Mouse (Mus musculus) Patski (cell line): ENCODE data around the gene Uncx. TPM values are rescaled to one million over a fixed set of nuclear protein-coding genes. Genes with fewer than 3 reads are reported as not detected.

ENCODE experiments used
- ATAC-seq: fragments of 100-300 bp; one replicate; pipeline ENCODE4 v1.8.0; 2021
- CTCF ChIA-PET: fragments of 350-600 bp; sonication (Branson Sonifier 250); formaldehyde crosslinking; loops from one replicate; lab custom pipeline; 2022; ENCODE audit warnings: inconsistent platforms; lab: Charles Lee
- POLR2A ChIA-PET: fragments of 350-600 bp; sonication (Branson Sonifier 250); formaldehyde crosslinking; loops from one replicate; lab custom pipeline; 2022; ENCODE audit warnings: antibody characterized with exemption, inconsistent platforms; lab: Charles Lee
- DNase-seq: peaks from one replicate; pipeline ENCODE4 v3.0.0-alpha.2; 2011; ENCODE audit warnings: low read depth, low spot score
- H3K27me3 ChIP-seq: fragments of 371-371 bp; one replicate; pipeline ENCODE4 v1.5.1; 2021
- CTCF ChIP-seq: fragments of 100-300 bp; IDR thresholded peaks from one replicate; pipeline ENCODE4 v1.5.1; 2021
- in situ Hi-C: fragments of 300-500 bp; cut with MboI; formaldehyde crosslinking; loops from 3 replicates; pipeline ENCODE4 v1.11.1; 2018; ENCODE audit warnings: low pct_unique_long_range_greater_than_20kb, mixed read lengths
- polyA plus RNA-seq: library from polyadenylated mRNA; unstranded; gene quantifications from one replicate; pipeline ENCODE4 v1.2.3, GENCODE M21; 2021

The Uncx gene
- polyA plus RNA-seq, 1 experiment from 2014 or later = not detected

- peaks cover 79% of the 10 kb centered on the region for H3K27me3 ChIP-seq
- TF ChIP-seq CTCF = no peak
- DNase-seq (no peak), ATAC-seq (no peak)
- CTCF ChIA-PET = no interaction called here
- in situ Hi-C loops = no loop called here
- POLR2A ChIA-PET = no interaction called here
These were observed 1.3 kb upstream of the Uncx start for GRCm38 (mm10) chr5:139542043-139542365.

DNA sequence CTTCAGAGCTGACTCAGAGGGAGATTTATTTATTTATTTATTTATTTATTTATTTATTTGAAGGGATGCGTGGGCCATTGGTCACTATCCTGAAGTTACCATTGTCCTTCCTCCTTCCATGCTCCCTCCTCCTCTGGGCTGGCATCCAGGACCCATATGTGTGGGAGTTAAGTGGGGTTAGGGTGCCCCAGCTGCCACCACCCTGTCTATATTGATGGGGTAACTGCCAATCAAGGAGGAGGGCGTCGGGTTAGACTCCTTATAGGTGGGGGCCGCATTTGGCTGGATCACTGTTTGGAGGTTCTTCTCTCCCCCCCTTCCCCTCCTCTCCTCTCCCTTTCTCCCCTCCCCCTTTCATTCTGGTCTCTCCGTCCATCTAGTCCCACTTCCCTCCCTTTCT is 738 bp upstream of the Uncx start:
- CTCF ChIA-PET = no interaction called here

DNA sequence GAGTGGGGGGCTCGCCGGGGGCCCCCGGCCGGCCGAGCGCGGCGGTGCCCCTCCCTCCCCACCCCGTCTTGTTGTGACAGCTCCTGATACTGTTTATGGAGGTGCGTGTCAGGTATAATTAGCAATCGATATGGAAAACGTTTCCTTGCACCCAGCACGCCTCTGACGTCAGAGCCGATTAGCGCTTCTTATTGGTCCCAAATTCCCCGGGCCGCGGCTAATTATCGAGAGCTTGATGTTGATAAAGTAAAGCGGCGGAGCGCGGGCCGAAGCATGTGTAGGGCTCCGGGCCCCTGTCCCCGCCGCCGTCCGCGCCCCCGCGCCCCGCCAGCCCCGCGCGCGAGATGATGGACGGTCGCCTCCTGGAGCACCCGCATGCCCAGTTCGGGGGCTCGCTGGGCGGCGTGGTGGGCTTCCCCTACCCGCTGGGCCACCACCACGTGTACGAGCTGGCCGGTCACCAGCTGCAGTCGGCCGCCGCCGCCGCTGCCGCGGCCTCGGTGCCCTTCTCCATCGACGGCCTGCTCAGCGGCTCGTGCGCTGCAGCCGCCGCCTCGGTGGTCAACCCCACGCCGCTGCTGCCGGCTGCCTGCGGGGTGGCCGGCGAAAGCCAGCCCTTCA is 466 bp downstream of the Uncx start:
- H3K27me3 ChIP-seq = peaks cover 77% of the 10 kb centered on the region
- in situ Hi-C loops = no loop called here
- CTCF ChIA-PET = no interaction called here
- no peak for ATAC-seq
- no peak for DNase-seq
- POLR2A ChIA-PET = interaction anchor here (1.0 kb wide), 1 partner anchor 13 kb away, joined by 3 read pairs; no protein-coding TSS in a partner anchor
- no peak for TF ChIP-seq CTCF

More for the DNA sequence above, 738 bp upstream of the Uncx start:
- H3K27me3 ChIP-seq = peaks cover 76% of the 10 kb centered on the region
- POLR2A ChIA-PET = no interaction called here
- no peak for ATAC-seq
- in situ Hi-C loops = no loop called here
- no peak for DNase-seq
- no peak for TF ChIP-seq CTCF

DNA sequence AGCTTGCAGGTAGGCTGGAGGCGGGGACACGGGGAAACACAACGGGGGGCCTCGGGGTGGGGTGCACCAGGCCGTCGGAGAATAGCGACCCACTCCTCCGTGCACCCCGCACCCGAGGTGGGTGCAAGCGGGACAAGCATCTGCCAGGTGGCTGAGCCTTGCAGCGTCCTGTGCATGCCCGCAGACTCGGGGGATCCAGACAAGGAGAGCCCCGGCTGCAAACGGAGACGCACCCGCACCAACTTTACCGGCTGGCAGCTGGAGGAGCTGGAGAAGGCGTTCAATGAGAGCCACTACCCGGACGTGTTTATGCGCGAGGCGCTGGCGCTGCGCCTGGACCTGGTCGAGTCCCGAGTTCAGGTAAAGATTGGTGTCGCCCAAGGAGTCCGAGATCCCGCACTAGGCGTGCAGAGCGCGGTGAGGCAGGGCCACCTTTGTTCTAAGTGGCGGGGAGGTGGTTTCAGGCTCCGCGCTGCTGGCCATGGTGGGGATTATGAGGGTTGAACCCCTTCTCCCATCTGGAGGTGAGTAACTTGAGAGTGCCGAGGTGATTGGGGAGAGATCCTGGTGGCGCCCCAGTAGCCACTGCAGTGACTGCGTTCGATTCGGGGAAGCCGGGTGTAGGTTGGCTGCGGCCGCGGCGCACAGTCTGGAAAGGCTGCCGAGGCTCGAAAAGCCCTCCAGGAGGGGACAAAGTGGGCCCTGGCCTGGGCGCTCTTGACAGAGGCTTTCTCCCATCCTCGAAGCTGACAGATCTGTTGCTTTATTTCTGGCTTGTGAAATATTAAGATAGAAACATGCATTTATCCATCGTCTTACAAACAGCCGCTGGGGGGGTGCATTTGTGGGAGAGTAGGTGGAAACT is 1.2 kb downstream of the Uncx start:
- ChIA-PET CTCF (no interaction called here), POLR2A (interaction anchor here (1.0 kb wide), 1 partner anchor 12 kb away, joined by 3 read pairs; no protein-coding TSS in a partner anchor)
- H3K27me3 ChIP-seq = peaks cover 77% of the 10 kb centered on the region
- in situ Hi-C loops = no loop called here
- DNase-seq (no peak), ATAC-seq (no peak)
- TF ChIP-seq CTCF = no peak

DNA sequence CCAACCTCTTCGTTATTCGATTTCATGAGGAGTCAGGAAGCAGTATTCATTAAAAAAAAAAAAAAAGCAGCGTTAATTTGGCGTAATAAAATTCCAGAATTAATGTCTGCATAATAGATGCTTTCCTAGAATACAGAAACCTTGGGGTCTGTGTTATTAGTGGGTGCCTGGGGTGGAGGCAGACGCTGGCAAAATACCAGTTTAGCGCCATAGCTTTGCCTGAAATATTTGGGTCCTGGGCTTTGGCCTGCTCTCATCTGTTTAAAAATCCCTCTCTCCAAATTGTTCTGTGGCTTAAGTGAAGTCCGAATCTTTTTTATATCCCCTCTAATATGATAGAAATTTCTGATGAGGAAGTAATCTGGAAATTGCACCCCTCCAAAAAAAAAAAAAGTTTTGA is 1.9 kb downstream of the Uncx start:
- CTCF ChIA-PET = no interaction called here
- H3K27me3 ChIP-seq = peaks cover 75% of the 10 kb centered on the region
- POLR2A ChIA-PET = interaction anchor here (0.6 kb wide), 1 partner anchor 11 kb away, joined by 4 read pairs; no protein-coding TSS in a partner anchor
- DNase-seq (no peak), ATAC-seq (no peak)
- TF ChIP-seq CTCF = no peak
- in situ Hi-C loops = no loop called here

DNA sequence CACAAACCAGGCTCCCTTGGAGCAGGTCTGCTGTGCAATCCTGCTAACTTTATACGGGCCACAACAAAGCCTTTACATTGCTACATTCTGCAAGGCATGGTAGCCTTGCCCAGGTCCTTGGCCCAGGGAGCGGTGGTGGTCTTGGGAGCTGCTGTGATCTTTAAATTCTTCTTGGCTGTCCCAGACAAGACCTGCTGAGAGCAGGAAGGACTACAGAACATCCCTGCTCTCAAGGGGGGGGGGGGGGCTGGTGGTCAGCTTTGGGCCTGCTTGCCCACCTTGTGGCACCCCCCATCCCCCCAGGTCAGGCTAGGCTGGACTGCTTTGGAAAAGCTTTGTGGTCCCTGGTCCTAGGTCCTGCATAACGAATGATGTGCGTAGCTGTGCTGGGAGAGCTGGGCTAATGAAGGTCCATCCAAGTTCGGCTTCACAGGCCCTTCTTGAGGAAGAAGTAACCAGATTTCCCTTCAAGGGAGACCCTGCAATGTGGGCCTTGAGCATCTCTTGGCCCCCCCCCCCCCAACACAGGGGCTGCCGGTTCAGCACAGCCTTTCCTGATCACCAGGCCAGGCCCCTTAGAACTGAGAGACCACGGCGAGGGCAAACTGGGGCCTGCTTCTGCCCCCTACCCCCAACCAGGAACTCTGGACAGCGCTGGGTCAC is 2.5 kb downstream of the Uncx start:
- ChIA-PET CTCF (no interaction called here), POLR2A (interaction anchor here (0.6 kb wide), 1 partner anchor 11 kb away, joined by 4 read pairs; no protein-coding TSS in a partner anchor)
- TF ChIP-seq CTCF = no peak
- DNase-seq (no peak), ATAC-seq (no peak)
- in situ Hi-C loops = no loop called here
- peaks cover 76% of the 10 kb centered on the region for H3K27me3 ChIP-seq

GRCm38 (mm10) chr5:139546336-139546770 is 3.1 kb downstream of the Uncx start:
- ChIA-PET POLR2A (no interaction called here), CTCF (no interaction called here)
- no peak for TF ChIP-seq CTCF
- H3K27me3 ChIP-seq = peaks cover 71% of the 10 kb centered on the region
- ATAC-seq (no peak), DNase-seq (no peak)
- in situ Hi-C loops = no loop called here

DNA sequence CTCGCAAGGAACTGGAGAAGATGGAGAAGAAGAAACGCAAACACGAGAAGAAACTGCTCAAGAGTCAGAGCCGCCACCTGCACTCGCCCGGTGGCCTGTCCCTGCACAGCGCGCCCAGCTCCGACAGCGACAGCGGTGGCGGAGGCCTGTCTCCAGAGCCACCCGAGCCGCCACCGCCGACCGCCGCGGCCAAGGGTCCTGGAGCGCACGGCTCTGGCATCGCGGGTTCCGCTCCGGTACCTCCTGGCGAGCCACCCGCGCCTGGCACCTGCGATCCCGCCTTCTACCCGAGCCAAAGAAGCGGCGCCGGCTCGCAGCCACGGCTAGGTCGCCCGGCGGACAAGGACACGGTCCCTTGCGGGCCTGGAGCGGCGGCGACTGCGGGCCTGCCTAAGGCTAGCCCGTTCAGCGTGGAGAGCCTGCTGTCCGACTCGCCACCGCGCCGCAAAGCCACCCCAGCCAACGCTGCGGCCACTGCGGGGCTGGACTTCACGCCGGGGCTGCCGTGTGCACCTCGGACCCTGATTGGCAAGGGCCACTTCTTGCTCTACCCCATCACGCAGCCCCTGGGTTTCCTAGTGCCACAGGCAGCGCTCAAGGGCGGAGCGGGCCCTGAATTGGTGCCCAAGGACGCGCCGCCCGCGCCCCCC is 3.6 kb downstream of the Uncx start:
- in situ Hi-C loops = no loop called here
- H3K27me3 ChIP-seq = peaks cover 71% of the 10 kb centered on the region
- POLR2A ChIA-PET = no interaction called here
- no peak for DNase-seq
- CTCF ChIA-PET = no interaction called here
- no peak for TF ChIP-seq CTCF
- peak; percentile 24 for ATAC-seq

- H3K27me3 ChIP-seq = peaks cover 73% of the 10 kb centered on the region
- DNase-seq (no peak), ATAC-seq (no peak)
- in situ Hi-C loops = no loop called here
- TF ChIP-seq CTCF = no peak
- ChIA-PET CTCF (no interaction called here), POLR2A (no interaction called here)
These were observed 4.2 kb downstream of the Uncx start for GRCm38 (mm10) chr5:139547421-139547931.

DNA sequence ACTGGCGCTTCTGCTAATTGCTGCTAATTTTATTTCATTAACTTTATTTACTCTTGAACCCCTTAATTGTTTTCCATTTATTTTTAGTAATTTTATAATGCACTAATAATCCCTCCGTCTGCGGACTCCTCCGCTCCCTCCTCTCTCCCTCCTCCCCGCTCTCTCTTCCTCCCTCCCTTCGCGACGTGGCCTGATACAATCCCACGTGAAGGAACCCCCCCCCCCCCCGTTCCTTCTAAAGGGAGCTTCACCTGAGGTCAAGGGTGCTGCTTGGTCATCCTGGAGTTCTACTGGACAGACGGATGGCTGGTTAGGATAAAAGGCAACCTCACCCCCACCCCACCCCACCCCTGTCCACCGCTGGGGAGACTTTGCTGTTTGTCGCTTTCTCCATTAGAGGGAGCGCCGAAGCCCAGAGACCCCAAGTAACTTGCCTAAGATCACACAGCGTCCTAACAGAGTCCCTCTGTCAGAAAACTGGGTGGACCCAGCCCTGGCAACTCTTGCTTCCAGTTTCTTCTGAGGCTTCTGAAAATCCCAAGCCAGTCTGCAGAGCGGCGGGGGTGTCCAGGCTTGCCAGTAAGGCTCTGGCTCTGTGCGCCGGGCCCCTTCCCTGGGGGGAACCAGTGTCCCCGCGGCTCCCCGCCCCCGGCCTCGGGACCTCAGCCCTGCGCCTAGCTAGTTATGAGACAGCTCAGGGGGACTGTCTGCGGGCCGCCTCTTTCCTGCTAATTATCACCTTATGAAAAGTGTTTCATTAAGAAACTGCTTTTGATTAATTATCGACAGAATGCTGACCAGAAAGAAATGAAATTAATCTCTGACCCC is 10.4 kb downstream of the Uncx start:
- no peak for TF ChIP-seq CTCF
- DNase-seq (no peak), ATAC-seq (no peak)
- ChIA-PET POLR2A (no interaction called here), CTCF (no interaction called here)
- H3K27me3 ChIP-seq = peaks cover 65% of the 10 kb centered on the region
- in situ Hi-C loops = no loop called here
